Mouse (Mus musculus) B cell, adult 2 months (primary cell): ENCODE measurements around the gene 2310011J03Rik.
"Not testable (repeated sequence)": the region's sequence is repeated elsewhere in the genome, so short reads cannot be mapped to it uniquely, and the experiment has no call there.

ENCODE experiments used
- DNase-seq, 2 experiments: peaks; one replicate each; pipeline ENCODE4 v3.0.0; 2022

The 2310011J03Rik gene

GRCm38 (mm10) chr10:80320340-80320760 lies at the start of gene 2310011J03Rik:
Gene 2310011J03Rik (minus strand): TSS chr10:80320537.
- DNase-seq = peak; percentile 92

- DNase-seq = no peak
These were observed 48.1 kb upstream of the 2310011J03Rik start for GRCm38 (mm10) chr10:80368392-80368791.

DNA sequence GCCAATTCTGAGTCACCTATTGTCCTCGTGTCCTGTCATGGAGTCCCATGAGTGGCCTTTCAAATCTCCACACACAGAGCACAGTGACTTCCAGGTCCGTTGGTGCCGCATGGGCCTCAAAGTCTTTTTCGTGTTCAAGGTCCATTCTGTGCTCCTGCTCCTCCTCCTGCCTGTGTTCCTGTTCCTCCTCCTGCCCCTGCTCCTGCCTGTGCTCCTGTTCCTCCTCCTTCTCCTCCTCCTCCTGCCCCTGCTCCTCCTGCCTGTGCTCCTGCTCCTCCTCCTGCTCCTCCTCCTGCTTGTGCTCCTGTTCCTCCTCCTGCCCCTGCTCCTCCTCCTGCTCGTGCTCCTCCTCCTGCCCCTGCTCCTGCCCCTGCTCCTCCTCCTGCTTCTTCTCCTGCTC lies 47.6 kb upstream of the 2310011J03Rik start:
- DNase-seq = no peak

DNA sequence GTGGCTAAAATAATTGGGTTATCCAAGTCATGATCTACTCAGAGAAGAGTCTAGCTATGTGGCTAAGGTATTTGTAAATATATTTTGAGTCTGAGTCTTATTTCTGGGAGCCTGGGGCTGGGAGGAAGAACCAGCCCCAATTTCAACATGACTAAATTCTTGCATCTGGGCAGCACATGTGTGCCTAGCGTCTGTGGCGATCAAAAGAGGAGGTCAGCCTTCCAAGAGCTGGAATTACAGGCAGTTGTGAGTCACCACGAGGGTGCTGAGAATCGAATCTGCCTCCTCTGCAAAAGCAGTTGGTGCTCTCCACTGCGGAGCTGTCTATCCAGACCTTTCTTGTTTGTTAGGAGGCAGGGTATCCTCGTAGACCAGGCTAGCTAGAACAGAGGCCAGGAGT lies 45.4 kb upstream of the 2310011J03Rik start:
- no peak for DNase-seq

DNA sequence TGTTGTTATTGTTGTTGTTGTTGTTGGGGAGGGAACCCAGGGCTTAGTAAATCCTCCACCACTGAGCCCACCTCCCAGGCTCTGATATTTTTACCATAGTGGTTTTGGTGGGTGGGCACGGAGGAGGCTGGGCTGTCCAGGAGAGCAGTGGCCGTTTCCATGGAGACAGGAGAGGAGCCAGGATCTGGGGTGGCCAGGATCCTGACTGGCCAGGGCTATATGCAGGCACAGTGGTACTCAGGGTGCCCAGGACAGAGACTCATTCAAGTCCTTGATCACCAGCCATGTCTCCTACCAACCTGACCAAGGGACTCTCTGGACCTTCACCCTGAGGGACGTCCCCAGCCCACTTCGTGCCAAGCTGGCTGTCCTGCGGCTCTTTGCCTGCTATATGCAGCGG lies 43.4 kb upstream of the 2310011J03Rik start:
- no peak for DNase-seq

DNA sequence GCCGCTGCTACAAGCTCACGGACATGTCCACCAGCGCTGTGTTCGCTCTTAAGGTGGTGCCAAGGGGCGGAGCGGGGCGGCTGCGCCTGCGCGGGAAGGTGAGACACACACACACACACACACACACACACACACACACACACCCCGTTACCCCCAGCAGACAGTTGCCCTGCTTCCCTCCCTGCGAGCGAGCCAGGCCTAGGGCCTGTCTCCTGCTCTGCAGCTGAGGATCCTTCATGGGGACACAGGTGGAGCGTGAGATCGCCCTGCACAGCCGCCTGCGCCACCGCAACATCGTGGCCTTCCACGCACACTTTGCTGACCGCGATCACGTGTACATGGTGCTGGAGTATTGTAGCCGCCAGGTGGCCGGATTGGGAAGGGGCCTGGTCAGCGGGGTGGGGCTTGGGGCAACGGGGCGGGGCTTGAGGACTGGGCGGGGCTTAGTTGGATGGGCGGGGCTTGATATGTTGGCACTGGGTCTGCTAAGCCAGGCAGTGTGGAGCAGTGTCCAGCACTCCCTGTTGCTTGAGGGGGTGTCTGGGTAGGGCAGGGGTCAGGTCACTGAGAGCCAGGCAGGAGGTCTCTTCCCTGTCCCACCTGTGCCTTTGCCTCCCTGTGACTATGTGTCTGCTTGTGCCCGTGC lies 37.8 kb upstream of the 2310011J03Rik start:
- peak; percentile 37 to 39 for DNase-seq

DNA sequence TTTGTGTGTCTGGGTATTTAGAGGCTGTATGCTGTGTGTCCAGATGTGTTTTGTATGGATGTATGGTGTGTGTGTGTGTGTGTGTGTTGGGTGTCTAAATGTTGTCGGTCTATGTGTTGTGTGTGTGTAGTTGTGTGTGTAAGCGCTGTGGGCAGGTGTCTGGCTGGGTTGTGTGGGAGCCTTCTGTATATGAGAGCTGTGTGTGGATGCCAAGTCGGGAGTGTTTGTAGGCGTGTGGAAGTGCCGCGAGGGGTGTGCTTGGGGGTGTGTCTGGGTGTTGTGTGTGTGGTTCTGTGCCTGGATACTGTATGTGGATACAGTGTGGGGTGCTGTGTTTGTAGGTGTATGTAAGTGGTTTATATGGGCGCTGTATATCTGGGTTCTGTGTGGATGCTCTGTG lies 37.0 kb upstream of the 2310011J03Rik start:
- peak in 1 of 2 experiments; percentile 9 for DNase-seq

- DNase-seq = peak in 1 of 2 experiments; percentile 18
These were observed 36.4 kb upstream of the 2310011J03Rik start for GRCm38 (mm10) chr10:80356737-80357136.

DNA sequence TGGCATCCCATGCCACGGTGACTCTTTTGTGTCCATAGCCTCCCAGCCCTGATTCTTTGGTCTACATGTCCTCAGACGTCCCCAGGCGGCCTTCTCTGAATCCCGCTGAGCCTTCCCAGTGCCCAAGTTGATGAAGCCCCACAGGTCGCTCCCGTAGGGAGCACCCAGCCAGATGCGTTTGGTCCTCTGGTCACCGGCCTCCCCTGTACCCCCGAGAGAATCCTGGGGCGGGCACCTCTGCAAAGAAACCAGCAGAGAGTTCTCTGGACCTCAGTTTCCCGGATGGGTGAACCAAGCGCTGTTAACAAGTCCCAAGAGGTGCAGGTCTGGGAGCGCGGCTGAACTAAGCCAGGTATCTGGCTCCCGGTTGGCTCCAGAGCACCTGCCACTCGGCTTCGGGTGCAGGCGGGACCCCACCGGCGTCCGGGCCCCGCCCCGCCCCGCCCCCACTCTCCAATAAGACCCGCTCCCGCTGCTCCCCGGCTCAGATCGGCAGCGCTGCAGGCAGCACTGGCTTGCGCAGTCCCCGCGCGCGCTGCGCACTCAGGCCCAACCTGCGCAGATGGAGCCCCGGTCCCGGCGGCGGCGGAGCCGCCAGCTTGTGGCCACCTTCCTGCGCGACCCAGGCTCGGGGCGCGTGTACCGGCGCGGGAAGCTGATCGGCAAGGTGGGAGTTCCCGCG lies 35.8 kb upstream of the 2310011J03Rik start, which contains the start of gene Plk5:
Gene Plk5, plus strand, starts transcription at position 459 of the 682 bp plus-strand sequence.
- no peak for DNase-seq

- no peak for DNase-seq
These were observed 35.1 kb upstream of the 2310011J03Rik start for GRCm38 (mm10) chr10:80355431-80355830.

GRCm38 (mm10) chr10:80352727-80353126 lies 32.4 kb upstream of the 2310011J03Rik start:
- no peak for DNase-seq

- no peak for DNase-seq
These were observed 31.6 kb upstream of the 2310011J03Rik start for GRCm38 (mm10) chr10:80351896-80352295.

DNA sequence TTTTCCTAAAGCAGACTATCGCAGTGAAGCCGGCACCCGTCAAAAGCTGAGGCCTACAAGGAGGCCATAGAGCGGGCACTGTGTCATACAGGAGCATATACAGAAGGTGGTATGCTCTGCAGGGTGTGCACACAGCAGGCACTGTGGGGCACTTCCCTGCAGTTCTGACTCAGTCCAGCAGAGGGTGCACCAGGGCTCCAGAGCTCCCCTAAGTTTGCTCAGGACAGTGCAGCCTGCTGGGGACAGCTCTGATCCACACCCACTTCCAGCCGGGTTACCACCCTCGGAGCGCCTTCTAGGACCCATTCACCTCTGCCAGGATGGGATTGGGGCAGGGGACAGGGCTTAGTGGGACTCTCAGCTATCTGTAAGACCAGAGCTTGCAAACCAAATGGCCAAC lies 30.0 kb upstream of the 2310011J03Rik start:
- peak; percentile 94 for DNase-seq

- DNase-seq = no peak
These were observed 28.6 kb upstream of the 2310011J03Rik start for GRCm38 (mm10) chr10:80348981-80349380.

DNA sequence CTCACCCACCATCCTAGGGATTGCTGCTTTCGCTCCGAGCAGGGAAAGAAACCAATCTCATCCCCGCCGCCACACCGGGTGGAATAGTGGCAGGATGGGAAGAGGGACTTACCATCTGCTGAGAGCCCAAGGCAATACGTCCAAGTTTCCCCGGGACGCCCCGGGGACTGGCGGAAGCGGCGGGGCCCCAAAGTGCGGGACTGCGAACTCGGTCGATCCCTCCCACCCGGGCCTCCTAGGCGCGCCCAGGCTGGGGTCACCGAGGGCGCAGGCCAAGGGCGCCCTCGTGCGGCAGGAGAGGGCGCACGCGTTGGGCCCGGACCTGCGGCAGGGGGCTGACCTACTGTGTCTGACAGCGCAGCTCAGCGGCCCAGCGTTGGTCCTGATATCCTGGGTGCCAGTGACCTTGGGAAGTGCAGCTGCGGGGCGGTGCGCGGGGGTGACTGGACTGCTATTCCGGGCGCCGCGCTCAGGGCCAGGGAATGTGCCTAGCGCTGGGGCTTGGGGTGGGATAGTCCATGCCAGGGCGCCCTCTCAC lies 28.0 kb upstream of the 2310011J03Rik start, which contains the start of gene Adamtsl5:
Gene Adamtsl5, minus strand, starts transcription at position 169 of the 538 bp plus-strand sequence.
- peak; percentile 83 to 85 for DNase-seq

DNA sequence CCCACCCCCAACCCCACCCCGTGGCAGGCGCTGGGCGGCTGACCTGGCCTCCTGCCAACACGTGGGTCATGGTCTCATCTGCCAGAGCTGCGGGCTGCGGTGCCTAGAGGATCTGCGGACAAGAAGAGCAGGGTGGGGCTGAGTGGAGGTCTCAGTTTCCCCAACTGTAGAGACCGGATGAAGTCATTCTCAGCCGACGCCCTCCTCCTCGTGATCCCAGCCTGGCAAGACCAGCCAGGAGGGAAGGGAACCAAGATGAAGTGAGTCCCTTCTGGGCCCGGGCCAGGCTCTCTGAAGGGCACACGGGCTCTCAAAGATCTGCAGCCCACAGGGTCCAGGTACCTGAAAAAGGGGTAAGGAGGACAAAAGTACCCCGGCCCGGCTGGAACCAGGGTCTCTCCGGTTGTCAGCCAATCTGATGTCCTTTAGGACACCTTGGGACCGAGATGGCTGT lies 27.2 kb upstream of the 2310011J03Rik start:
- no peak for DNase-seq

GRCm38 (mm10) chr10:80345929-80346328 lies 25.6 kb upstream of the 2310011J03Rik start:
- not testable (repeated sequence) for DNase-seq

DNA sequence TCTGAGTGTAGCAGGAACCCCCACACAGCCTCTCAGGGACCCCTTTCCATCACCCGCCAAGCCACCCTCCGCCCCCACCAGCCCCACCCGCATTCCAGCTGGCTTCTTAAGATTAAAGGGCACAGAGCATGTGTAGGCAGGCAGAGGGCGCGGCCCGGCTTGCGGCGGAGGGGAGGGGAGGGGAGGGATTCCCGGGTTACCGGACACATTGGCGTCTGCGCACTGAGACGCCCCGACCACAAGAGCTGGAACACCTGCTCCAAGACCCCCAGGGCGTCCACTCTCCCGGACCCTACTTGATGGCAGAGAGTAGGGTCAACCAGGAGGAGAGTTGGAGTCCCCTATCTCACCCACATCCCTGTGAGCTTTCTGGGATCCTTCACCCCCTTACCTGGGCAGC lies 24.8 kb upstream of the 2310011J03Rik start:
- DNase-seq = no peak

DNA sequence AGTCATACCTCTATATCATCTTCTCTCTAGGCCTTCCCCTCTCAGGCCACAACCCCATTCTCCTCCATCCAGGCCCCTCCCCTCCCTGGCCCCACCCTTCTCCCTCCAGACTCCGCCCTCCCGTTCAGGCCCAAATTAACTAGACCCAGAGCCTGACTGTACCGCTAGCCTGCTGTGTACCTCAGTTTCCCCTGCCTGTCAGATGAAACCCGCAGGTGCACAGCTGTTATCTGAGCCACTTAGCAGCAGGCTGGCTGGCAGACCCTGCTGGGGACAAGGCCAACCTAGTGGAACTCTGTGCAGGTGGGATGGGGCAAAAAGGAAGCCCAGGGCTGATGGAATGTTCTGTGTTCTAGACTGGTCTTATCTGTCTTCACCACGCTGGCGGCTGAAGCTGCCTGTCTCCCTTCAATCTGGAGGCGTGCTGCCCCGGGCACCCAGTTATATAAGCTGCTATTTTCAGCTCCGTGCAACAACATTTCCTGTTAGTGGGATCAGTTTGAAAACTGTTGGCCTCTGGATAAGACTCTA lies 23.9 kb upstream of the 2310011J03Rik start:
- DNase-seq = no peak

DNA sequence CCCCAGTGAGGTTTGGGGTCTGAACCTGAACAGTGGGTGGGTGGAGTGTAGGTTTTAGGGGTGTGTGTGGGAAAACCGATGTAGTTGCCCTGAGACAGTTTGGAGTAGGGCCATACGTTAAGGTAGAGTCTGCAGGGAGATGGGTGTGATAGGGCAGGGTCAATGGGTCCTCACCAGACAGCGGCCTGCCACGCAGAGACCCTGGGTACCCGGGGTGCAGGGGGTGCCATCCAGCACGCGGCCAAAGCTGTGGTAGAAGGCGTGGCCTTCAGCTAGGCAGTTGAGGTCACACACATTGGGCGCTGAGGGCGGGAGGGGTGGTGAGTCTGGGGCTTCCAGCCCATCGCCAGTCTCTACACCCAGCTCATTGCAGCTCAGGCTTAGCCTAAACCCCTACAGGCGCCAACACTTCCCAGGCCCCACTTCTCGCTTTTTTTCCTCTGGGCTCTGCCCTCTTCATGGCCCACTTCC lies 23.1 kb upstream of the 2310011J03Rik start:
- DNase-seq = no peak

GRCm38 (mm10) chr10:80342749-80343424 lies 22.6 kb upstream of the 2310011J03Rik start:
- DNase-seq = peak; percentile 74 to 76

GRCm38 (mm10) chr10:80342305-80342748 lies 22.0 kb upstream of the 2310011J03Rik start:
- no peak for DNase-seq
